Mouse (Mus musculus): ENCODE results near the gene Lrfn1. TPM values are rescaled to one million over a fixed set of nuclear protein-coding genes. Genes with fewer than 3 reads are reported as not detected.

Gene Lrfn1
- polyA plus RNA-seq (2015; fragmentation: Nextera tagmentation; extraction: Ambion mirVana): 20.3 and 25.5 TPM in 2 replicates

GRCm38 (mm10) chr7:28451531-28452360 lies at the start of gene Lrfn1:
Gene Lrfn1, plus strand, starts transcription at chr7:28451980.
- peaks cover 25% of the 10 kb centered on the region for H3K4me1 ChIP-seq (replicated peaks)
- H3K9ac ChIP-seq: peak within 1 kb of the TSS; percentile 98
- peaks cover 23% of the 10 kb centered on the region for H3K36me3 ChIP-seq
- no peaks in the 10 kb centered on the region for H3K9me3 ChIP-seq
- peak within 1 kb of the TSS; percentile 81 for H3K27ac ChIP-seq (replicated peaks)
- no peaks in the 10 kb centered on the region for H3K27me3 ChIP-seq
- ATAC-seq (ENCODE audit: low FRiP score, low read depth): peak; percentile 81
- peak within 1 kb of the TSS; percentile 75 for H3K4me2 ChIP-seq
- 1% methylated on average over 15 of the region's 97 CpGs for WGBS
- H3K4me3 ChIP-seq: peak within 1 kb of the TSS; percentile 88

DNA sequence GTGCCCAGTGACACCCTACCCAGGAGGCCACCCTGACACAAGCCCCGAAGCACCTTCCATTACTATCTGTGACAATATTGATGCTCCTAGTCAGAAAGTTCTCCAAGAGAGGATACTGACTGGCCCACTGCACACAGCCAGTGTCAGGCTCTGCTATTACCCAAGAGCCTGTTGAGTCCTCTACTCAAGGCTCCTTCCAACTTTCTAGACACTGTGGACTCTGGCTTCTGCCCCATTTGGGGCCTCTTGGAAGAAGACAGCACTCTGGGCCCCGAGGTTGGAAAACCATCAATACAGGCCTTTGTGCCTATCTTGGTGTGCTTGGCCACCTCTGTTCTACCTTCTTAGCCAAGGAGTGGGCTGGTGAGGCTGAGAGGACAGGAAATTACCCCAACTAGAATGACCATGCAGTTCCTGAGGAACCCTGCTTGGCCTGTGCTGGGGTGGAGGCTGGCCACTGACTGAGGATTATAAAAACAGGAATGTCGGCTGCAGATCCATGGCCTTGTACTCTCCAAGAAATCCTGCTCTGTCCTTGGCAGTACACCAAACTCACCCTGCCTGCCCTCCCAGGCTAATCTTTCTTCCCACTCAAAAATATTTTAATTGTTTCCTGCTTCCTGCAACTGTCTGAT lies 40.8 kb upstream of the Lrfn1 start:
- 93% methylated on average over 3 of the region's 3 CpGs for whole genome bisulfite sequencing
- Histone ChIP-seq H3K36me3 (peaks cover 76% of the 10 kb centered on the region), H3K4me3 (no peak overlapping the region)

GRCm38 (mm10) chr7:28412826-28413225 lies 39.0 kb upstream of the Lrfn1 start:
- Histone ChIP-seq H3K9ac (no peak overlapping the region), H3K27ac (replicated peaks) (no peak overlapping the region), H3K4me1 (replicated peaks) (no peaks in the 10 kb centered on the region), H3K9me3 (no peaks in the 10 kb centered on the region), H3K27me3 (no peaks in the 10 kb centered on the region), H3K36me3 (peaks cover 66% of the 10 kb centered on the region), H3K4me3 (no peak overlapping the region), H3K4me2 (no peak overlapping the region)
- 90% methylated on average over 4 of the region's 4 CpGs for WGBS
- no peak for ATAC-seq (ENCODE audit: low FRiP score, low read depth)

More for the DNA sequence above, 40.8 kb upstream of the Lrfn1 start:
- Histone ChIP-seq H3K9ac (no peak overlapping the region), H3K27ac (replicated peaks) (no peak overlapping the region), H3K27me3 (no peaks in the 10 kb centered on the region), H3K4me2 (no peak overlapping the region), H3K4me1 (replicated peaks) (no peaks in the 10 kb centered on the region), H3K9me3 (no peaks in the 10 kb centered on the region)
- ATAC-seq (ENCODE audit: low FRiP score, low read depth): no peak

GRCm38 (mm10) chr7:28417368-28417767 lies 34.4 kb upstream of the Lrfn1 start:
- ATAC-seq (ENCODE audit: low FRiP score, low read depth): no peak
- Histone ChIP-seq H3K4me2 (no peak overlapping the region), H3K36me3 (peaks cover 81% of the 10 kb centered on the region), H3K27ac (replicated peaks) (no peak overlapping the region), H3K4me3 (no peak overlapping the region), H3K9me3 (no peaks in the 10 kb centered on the region), H3K9ac (no peak overlapping the region), H3K4me1 (replicated peaks) (no peaks in the 10 kb centered on the region; the same call in 1 of the 2 replicates), H3K27me3 (no peaks in the 10 kb centered on the region)

DNA sequence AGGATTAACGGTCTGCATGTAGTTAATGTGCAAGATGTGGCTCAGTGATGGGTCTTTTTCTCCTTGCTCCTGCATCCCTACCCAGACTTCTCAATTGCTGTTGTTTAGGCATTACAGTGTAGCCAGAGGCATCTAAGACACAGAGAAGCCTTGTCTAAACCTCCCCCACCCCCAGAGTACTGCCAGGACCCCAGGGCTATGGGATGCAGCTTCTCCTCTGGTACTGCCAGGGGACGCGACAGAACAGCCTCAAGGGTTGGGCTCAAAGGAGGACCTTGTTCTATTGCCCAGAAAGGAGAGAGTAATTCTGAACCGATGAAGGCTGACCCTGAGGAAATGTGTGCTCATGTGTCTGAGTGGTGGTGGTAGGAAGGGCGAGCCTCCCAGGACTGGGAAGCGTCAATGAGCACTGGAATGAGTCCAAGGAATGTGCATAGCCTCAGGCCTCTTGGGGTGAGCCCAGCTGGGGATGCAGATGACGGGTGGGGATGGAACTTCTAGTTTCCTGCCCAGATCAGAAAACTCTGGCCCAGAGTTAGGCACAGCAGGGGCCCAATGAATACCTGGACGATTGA lies 33.6 kb upstream of the Lrfn1 start:
- ATAC-seq (ENCODE audit: low FRiP score, low read depth): no peak
- peaks cover 81% of the 10 kb centered on the region for H3K36me3 ChIP-seq
- H3K4me2 ChIP-seq: no peak overlapping the region
- 66% methylated on average over 8 of the region's 8 CpGs for WGBS
- H3K4me1 ChIP-seq (replicated peaks): no peaks in the 10 kb centered on the region; the same call in 1 of the 2 replicates
- H3K27me3 ChIP-seq: no peaks in the 10 kb centered on the region
- H3K27ac ChIP-seq (replicated peaks): no peak overlapping the region; the same call in 1 of the 2 replicates
- H3K9ac ChIP-seq: no peak overlapping the region
- no peak overlapping the region for H3K4me3 ChIP-seq
- H3K9me3 ChIP-seq: no peaks in the 10 kb centered on the region

DNA sequence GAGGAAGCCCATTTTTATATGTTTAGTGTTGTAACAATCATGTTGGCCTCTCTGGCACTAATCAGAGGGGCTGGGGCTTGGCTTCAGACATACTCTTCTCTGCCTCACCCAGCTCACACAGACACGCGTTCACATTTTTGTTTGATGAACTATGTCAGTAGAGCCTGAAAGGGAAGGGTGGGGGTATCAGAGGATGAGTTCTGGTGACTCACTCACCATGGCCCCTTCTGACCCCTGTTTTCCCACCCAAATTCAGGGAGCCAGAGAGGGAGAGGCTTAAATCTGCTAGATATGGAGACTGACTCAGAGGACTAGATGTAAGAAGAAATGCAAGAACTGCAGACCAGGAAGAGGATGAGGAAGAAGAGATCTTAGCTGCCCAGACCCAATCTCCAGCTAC lies 32.4 kb upstream of the Lrfn1 start:
- whole genome bisulfite sequencing: 97% methylated on average over 2 of the region's 2 CpGs
- Histone ChIP-seq H3K4me2 (no peak overlapping the region), H3K4me3 (no peak overlapping the region), H3K36me3 (peaks cover 72% of the 10 kb centered on the region), H3K27ac (replicated peaks) (no peak overlapping the region), H3K9ac (no peak overlapping the region), H3K27me3 (no peaks in the 10 kb centered on the region), H3K4me1 (replicated peaks) (no peaks in the 10 kb centered on the region; the same call in 1 of the 2 replicates), H3K9me3 (no peaks in the 10 kb centered on the region)
- no peak for ATAC-seq (ENCODE audit: low FRiP score, low read depth)

- no peak overlapping the region for H3K4me2 ChIP-seq
- no peak overlapping the region for H3K27ac ChIP-seq (replicated peaks)
- no peaks in the 10 kb centered on the region for H3K9me3 ChIP-seq
- no peaks in the 10 kb centered on the region for H3K27me3 ChIP-seq
- H3K4me3 ChIP-seq: no peak overlapping the region
- no peak overlapping the region for H3K9ac ChIP-seq
- WGBS: 90% methylated on average over 1 of the region's 1 CpGs
- ATAC-seq (ENCODE audit: low FRiP score, low read depth): no peak
- H3K4me1 ChIP-seq (replicated peaks): peaks cover 2% of the 10 kb centered on the region; the same call in 1 of the 2 replicates
- H3K36me3 ChIP-seq: peaks cover 50% of the 10 kb centered on the region
These were observed 28.8 kb upstream of the Lrfn1 start for GRCm38 (mm10) chr7:28423018-28423417.

- no peak overlapping the region for H3K9ac ChIP-seq
- H3K27me3 ChIP-seq: no peaks in the 10 kb centered on the region
- H3K27ac ChIP-seq (replicated peaks): no peak overlapping the region
- H3K4me2 ChIP-seq: no peak overlapping the region
- peaks cover 8% of the 10 kb centered on the region for H3K36me3 ChIP-seq
- no peak overlapping the region for H3K4me3 ChIP-seq
- ATAC-seq (ENCODE audit: low FRiP score, low read depth): no peak
- H3K9me3 ChIP-seq: no peaks in the 10 kb centered on the region
- H3K4me1 ChIP-seq (replicated peaks): peaks cover 15% of the 10 kb centered on the region
These were observed 24.0 kb upstream of the Lrfn1 start for GRCm38 (mm10) chr7:28427738-28428137.

GRCm38 (mm10) chr7:28430512-28430911 lies 21.3 kb upstream of the Lrfn1 start:
- Histone ChIP-seq H3K4me1 (replicated peaks) (peaks cover 43% of the 10 kb centered on the region), H3K4me2 (no peak overlapping the region), H3K4me3 (no peak overlapping the region), H3K27ac (replicated peaks) (no peak overlapping the region), H3K9me3 (no peaks in the 10 kb centered on the region), H3K27me3 (no peaks in the 10 kb centered on the region), H3K36me3 (no peaks in the 10 kb centered on the region), H3K9ac (no peak overlapping the region)
- ATAC-seq (ENCODE audit: low FRiP score, low read depth): no peak
- WGBS: 83% methylated on average over 1 of the region's 1 CpGs

DNA sequence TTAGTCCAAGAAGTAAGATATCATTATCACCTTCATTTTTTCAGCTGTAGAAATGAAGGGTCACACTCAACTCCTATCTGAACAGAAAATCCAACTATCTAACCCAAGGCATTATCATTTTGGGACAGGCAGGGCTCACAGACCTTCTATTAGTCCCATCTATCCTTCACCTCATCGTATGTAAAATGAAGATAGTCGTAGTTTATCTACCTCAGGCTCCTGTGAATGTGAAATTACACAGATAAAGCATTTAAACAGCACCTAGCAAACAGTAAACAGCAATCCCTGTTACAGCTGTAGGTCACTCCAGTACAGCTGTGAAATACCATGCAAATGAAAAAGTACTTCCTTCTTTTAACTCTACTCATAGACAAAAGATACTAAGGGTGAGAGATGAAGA lies 19.5 kb upstream of the Lrfn1 start:
- peaks cover 48% of the 10 kb centered on the region for H3K4me1 ChIP-seq (replicated peaks)
- H3K27me3 ChIP-seq: no peaks in the 10 kb centered on the region
- WGBS: 95% methylated on average over 2 of the region's 2 CpGs
- no peak for ATAC-seq (ENCODE audit: low FRiP score, low read depth)
- H3K4me3 ChIP-seq: no peak overlapping the region
- H3K9ac ChIP-seq: no peak overlapping the region
- H3K9me3 ChIP-seq: no peaks in the 10 kb centered on the region
- H3K36me3 ChIP-seq: no peaks in the 10 kb centered on the region
- no peak overlapping the region for H3K4me2 ChIP-seq
- no peak overlapping the region for H3K27ac ChIP-seq (replicated peaks)

GRCm38 (mm10) chr7:28435660-28436259 lies 16.0 kb upstream of the Lrfn1 start:
- Histone ChIP-seq H3K4me2 (peak overlapping the region; percentile 78), H3K9ac (peak overlapping the region; percentile 97), H3K36me3 (no peaks in the 10 kb centered on the region), H3K9me3 (no peaks in the 10 kb centered on the region), H3K4me1 (replicated peaks) (peaks cover 42% of the 10 kb centered on the region), H3K27me3 (no peaks in the 10 kb centered on the region), H3K27ac (replicated peaks) (peak overlapping the region; percentile 73), H3K4me3 (peak overlapping the region; percentile 93)
- peak; percentile 24 for ATAC-seq (ENCODE audit: low FRiP score, low read depth)
- 0% methylated on average over 30 of the region's 70 CpGs for WGBS
